Mouse (Mus musculus) erythroid progenitor cell, adult 5-6 weeks (primary cell): Measurements from ENCODE around the gene Maml3. TPM values are rescaled to one million over a fixed set of nuclear protein-coding genes. Genes with fewer than 3 reads are reported as not detected.

Experiments used
- ATAC-seq: replicated peaks from 2 replicates; pipeline ENCODE4 v1.8.0; 2016; ENCODE audit warnings: moderate number of reproducible peaks, mild to moderate bottlenecking, moderate TSS enrichment, inconsistent platforms; ENCODE audit not compliant: poor library complexity, low FRiP score, severe bottlenecking
- total RNA-seq, 2 experiments: library from RNA; stranded (forward) in 1 of 2; stranded (reverse) in 1 of 2; fragments of 150-400 nt in 1 of 2; fragments of 186-747, 209-891 nt in 1 of 2; gene quantifications; 2 replicates each; pipeline versions ENCODE4 v1.2.3 to v1.2.4; 2015 to 2017; ENCODE audit warnings: low replicate concordance in 2 of 2

The Maml3 gene
- total RNA-seq, 2 experiments from 2014 or later = 0.15 to 0.84 TPM

- ATAC-seq = no peak
These were observed 442.9 kb downstream of the Maml3 start for GRCm38 (mm10) chr3:51661880-51662550.

GRCm38 (mm10) chr3:51661376-51661775 is 443.5 kb downstream of the Maml3 start:
- no peak for ATAC-seq

- ATAC-seq = 0 out of 2 replicates have a peak, but pooled peaks have one; percentile 33
These were observed 444.0 kb downstream of the Maml3 start for GRCm38 (mm10) chr3:51660821-51661276.

DNA sequence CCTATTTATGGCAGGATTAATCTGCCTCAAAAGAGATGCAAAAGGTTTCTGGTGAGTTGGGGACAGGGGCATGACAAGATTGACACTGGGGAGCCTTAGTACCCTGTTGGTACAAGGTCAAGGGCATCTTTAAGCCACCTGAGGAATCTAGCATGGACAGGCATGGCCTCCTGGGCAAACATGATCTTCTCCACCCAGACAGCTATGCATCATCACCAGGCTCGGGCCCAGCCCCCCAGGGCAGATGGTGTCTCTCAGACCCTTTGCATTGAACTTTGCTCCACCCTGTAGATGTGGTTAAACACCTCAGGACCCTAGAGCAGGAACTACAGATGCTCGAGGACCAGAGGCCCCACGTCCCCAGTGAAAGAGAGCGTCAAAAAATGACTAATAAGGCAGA is 444.8 kb downstream of the Maml3 start, which contains the start of gene Mgst2:
Gene Mgst2 (plus strand): TSS at position 301 of the 400 bp plus-strand sequence.
- no peak for ATAC-seq

DNA sequence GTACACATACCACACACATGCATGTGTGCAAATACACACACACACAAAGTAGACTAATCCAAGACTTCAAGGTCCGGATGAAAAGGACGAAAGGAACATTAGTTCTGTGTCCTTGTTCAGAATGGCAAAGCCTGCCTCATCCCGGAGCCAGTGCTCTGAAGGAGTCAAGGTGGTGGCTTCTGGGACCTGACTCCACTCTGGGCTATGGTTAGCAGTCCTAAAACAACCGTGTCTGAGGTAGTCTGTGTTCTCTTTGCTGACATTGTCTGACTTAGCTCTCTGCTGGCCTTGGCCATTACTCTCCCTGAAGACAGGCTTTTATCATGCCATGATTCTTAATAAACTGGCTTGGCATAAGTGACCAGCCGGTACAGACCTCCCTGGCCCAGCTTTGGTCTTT is 445.5 kb downstream of the Maml3 start:
- no peak for ATAC-seq

GRCm38 (mm10) chr3:51654303-51655055 is 450.4 kb downstream of the Maml3 start:
- no peak for ATAC-seq

DNA sequence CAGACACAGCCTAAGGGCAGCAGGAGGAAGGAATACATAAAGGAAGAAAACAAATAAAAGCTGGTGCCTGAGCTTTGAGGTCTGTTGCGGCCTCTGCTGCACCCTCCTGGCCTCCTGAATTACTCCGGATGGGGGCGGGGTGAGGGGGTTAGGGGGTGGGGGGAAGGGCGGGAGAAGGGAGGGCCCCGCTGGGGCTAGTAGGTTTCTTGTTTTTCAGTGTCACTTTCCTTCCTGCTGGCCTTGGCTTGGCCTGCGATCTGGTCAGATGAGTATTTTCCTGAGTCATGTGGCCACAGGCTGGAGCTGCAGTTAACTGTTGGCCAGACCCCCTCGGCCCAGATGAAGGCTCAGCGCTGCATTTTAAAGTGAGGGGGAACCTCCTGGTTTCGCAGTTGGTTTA is 452.2 kb downstream of the Maml3 start:
- ATAC-seq = no peak

DNA sequence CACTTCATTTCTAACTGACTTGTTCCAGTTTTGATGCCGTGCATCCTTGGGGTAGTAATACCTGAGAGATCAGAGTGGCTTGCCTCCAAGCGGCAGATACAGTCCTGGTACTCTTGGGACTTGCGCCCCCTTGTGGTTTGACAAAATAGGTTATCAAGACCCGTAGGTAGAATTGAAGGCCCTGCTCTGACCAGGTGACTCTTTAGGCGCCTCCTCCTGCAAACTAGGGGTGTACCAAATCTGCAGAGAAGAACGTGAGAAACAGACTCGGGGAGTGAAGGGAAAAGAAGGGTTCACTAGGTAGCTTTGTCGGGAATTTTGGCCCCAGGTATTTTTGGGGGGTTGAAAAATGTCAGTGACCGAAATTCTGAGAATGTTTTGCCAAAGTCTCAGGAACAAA is 452.6 kb downstream of the Maml3 start:
- ATAC-seq = peak; percentile 79

GRCm38 (mm10) chr3:51651149-51651548 is 453.7 kb downstream of the Maml3 start:
- ATAC-seq = no peak

DNA sequence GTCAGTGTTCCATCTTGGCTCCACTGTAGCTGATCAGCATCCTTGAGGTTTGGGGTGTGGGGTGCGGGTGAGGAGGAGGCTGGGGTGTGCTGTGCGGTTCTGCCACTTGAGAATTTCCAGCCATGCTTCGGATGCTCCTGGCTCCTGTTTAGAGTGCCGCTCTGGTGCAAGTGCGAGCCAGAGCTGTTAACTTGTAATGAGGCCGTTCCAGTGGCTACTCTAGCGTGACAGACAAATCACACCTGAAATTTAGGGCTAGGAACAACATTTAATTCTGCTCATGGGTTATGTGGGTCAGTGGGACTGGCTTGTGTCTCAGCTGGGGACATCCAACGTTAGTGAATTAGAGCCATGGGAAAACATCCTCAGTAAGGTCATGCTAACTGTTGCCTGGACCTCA is 454.9 kb downstream of the Maml3 start:
- no peak for ATAC-seq

DNA sequence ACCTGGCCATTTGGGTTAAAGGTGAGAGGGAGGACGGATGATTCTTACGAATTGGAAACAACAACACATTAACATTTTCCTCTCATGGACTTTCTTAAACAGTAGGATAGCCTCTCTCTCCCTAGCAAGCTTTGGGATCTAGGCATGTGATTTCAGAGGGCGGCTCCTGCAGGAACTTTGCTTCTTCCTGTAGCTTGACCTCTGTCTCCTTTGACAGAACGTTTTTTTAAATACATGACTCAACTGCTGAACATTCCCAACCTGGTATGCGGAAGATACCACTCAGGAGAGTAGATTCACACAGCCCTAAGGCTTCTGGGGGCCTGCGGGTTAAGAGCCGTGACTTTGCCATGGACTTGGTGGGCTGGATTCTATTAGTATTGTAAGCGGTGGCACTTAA is 455.4 kb downstream of the Maml3 start:
- no peak for ATAC-seq

DNA sequence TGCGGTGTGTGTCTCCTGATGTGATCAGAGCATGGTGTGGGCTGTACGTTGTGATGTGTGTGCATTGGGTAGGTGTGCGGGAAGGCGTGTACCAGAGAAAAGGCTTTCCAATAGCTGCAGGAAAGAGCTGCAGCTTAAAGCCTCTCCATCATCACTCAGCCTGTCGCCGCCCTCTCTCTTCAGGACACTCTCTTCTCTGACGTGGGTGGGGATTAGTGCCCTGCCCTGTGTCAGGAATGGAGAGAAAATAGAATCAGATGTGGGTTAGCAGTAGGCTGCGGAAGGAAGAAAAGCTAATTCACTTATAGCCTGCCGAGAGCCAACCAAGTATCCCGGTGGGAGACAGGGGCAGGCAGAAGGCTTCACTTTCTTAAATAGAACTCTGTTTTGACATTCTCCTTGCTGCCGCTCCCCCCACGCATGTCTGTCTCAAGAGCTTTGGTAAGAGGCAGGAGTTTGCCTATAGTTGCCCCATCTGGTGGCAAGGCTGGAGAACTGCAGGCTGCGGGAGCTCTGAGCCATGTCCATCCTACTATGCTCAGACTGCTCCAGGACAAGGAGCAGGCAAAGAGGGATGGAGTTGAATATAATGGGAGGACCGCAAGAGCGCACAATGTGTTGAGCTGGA is 456.7 kb downstream of the Maml3 start:
- peak; percentile 63; the same call in 1 of the 2 replicates for ATAC-seq

DNA sequence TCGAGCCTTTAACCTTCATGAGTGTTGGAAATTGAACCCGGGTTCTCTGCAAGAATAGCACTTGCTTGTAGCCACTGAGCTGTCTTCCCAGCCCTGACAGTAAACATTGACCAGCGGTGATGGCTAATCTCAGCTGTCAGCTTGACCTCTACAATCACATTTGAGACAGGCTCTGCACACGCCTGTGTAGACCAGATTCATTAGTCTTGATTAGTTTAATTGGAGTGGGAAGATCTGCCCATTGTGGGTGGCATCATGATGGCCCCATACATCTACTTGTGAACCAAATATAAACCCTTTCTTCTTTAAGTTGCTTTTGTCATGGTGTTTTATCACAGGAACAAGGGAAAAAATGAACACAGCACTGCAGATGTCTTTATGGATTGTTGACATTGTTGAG is 457.5 kb downstream of the Maml3 start:
- no peak for ATAC-seq

DNA sequence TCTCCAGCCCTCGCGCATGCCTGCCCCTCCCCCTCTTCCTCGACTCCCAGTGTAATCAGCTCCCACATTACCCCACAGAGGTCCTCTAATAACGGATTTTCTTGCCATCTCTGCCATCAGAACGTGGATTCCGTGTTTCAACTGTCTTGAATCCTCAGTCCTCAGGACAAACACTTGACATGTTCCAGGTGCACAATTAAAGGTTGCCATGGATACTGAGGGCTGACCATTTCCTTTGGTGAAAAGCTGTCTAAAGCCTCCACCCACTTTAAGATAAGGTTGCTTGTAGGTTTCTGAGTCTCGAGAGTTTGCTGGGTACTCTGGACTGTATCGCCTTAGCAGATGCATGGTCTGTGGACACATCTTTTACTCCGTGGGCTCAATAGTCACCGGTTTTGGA is 458.6 kb downstream of the Maml3 start:
- ATAC-seq = no peak

DNA sequence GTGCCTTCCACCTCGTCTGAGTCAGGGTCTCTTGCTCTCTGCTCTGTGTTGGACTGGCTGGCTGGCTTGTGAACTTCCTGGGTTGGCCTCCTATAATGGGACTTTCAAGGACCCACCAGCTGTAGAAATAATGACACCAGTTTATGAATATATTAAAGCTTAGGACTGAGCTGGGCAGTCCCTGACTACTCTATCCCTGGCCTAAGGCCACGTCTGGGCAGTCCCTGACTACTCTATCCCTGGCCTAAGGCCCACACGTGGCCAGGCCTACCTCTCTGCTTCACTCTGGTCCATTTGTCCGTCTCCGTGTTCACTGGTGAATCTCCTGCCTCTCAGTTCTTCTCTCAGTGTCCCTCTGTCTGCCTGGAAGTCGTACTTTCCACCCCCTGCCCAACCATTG is 459.4 kb downstream of the Maml3 start:
- no peak for ATAC-seq

GRCm38 (mm10) chr3:51638260-51638659 is 466.6 kb downstream of the Maml3 start:
- no peak for ATAC-seq

- ATAC-seq = no peak
These were observed 467.6 kb downstream of the Maml3 start for GRCm38 (mm10) chr3:51637326-51637725.

- ATAC-seq = peak; percentile 53; the same call in 1 of the 2 replicates
These were observed 468.2 kb downstream of the Maml3 start for GRCm38 (mm10) chr3:51636700-51637099.

GRCm38 (mm10) chr3:51635960-51636359 is 468.9 kb downstream of the Maml3 start:
- no peak for ATAC-seq
